Mouse (Mus musculus) liver, postnatal 0 days (tissue): Measurements from ENCODE around the gene Tmem262.

Experiments used
- CTCF ChIP-seq: sonication (generic); IDR thresholded peaks from 2 replicates; pipeline ENCODE4 v1.5.1; 2016; ENCODE audit warnings: antibody characterized with exemption, low read depth
- EP300 ChIP-seq: IDR thresholded peaks from 2 replicates; pipeline ENCODE4 v1.6.1; 2016; ENCODE audit warnings: antibody characterized with exemption, low read depth, mild to moderate bottlenecking

- TF ChIP-seq CTCF: no peak
- TF ChIP-seq EP300: no peak
Measured at GRCm38 (mm10) chr19:6035966-6036585, 43.8 kb upstream of the Tmem262 start.
